Comparison of ENCODE assay signal across 7 mouse cellular contexts in the genomic region with DNA sequence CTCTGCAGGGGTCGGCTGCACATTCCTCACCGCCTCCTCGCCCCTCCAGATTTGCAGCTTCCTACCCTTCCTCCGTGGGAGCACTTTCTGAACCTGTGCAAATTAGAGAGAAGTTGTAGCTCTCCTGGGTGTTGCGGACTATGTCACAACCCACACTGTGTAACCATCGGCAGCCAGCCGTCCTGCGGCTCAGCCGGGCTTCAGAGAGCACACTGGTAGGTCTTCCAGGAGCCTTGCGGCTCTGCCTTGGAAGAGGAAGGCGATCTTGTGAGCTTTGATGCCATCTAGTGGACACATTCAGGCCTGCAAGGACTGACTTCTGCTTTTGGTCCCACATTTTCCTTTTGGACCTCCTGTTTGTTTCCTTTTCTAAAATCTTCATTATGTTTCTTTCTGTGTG. TPM values are rescaled to one million over a fixed set of nuclear protein-coding genes. Genes with fewer than 3 reads are reported as not detected.
DNase-seq lines count a peak whose midpoint lies in the region; ATAC-seq and TF ChIP-seq lines count a peak whose summit lies in the region.

No protein-coding gene starts in this region.

- no peaks in the 10 kb centered on the region for H3K36me3 ChIP-seq in intestine, postnatal 0 days (ENCODE audit: control insufficient read depth, insufficient read depth)
- H3K36me3 ChIP-seq in midbrain, embryonic 12.5 days, result no peaks in the 10 kb centered on the region

- peak overlapping the region; percentile 40 for H3K4me3 ChIP-seq in intestine, postnatal 0 days (ENCODE audit: low read depth, low read length)
- peak overlapping the region; percentile 35 for H3K4me3 ChIP-seq in midbrain, embryonic 12.5 days

- no peaks in the 10 kb centered on the region for H3K4me1 ChIP-seq in intestine, postnatal 0 days (replicated peaks; ENCODE audit: control insufficient read depth, insufficient read depth, low read length)
- H3K4me1 ChIP-seq in midbrain, embryonic 12.5 days, result peaks cover 20% of the 10 kb centered on the region

- WGBS in intestine, postnatal 0 days, result 1% methylated on average over 11 of the region's 11 CpGs
- 1% methylated on average over 11 of the region's 11 CpGs for whole genome bisulfite sequencing in midbrain, embryonic 12.5 days

- peak; percentile 80 for DNase-seq in adrenal gland, adult 8-10 months
- peak; percentile 74 for DNase-seq in embryo, embryonic 11.5 days (ENCODE audit: low read depth, low spot score)
- DNase-seq in left cerebral cortex, postnatal 4 days, result peak; percentile 88
- peak; percentile 84 for DNase-seq in skeletal muscle tissue, adult 2 months (ENCODE audit: low read depth, low spot score)

- peak; percentile 64 for ATAC-seq in granulocyte monocyte progenitor cell, adult 5-6 weeks (replicated peaks; ENCODE audit: poor library complexity, severe bottlenecking)
- ATAC-seq in intestine, postnatal 0 days, result peak; percentile 49
- peak; percentile 86 for ATAC-seq in midbrain, embryonic 12.5 days (ENCODE audit: low FRiP score, low read depth)

- no peaks in the 10 kb centered on the region for H3K9me3 ChIP-seq in intestine, postnatal 0 days (ENCODE audit: control insufficient read depth)
- H3K9me3 ChIP-seq in midbrain, embryonic 12.5 days, result no peaks in the 10 kb centered on the region

- intact Hi-C loops in left cerebral cortex, postnatal 4 days (cut with DNase I), result loop anchor here (5.0 to 10.0 kb wide), 3 partner anchors 332 to 589 kb away; partner anchors contain the start of gene Psen2

- no peaks in the 10 kb centered on the region for H3K27me3 ChIP-seq in intestine, postnatal 0 days (replicated peaks; ENCODE audit: control insufficient read depth, insufficient read depth, low read length)
- no peaks in the 10 kb centered on the region for H3K27me3 ChIP-seq in midbrain, embryonic 12.5 days

- TF ChIP-seq CTCF in intestine, postnatal 0 days (IDR thresholded peaks at IDR 0.05; ENCODE audit: low read depth), result peak; percentile 94

- H3K4me2 ChIP-seq in intestine, postnatal 0 days (replicated peaks; ENCODE audit: low read depth), result peak overlapping the region; percentile 79
- H3K4me2 ChIP-seq in midbrain, embryonic 12.5 days (replicated peaks), result peak overlapping the region; percentile 63

- H3K27ac ChIP-seq in intestine, postnatal 0 days (ENCODE audit: low read depth, low read length), result no peak overlapping the region
- H3K27ac ChIP-seq in midbrain, embryonic 12.5 days (replicated peaks), result peak overlapping the region; percentile 35; the same call in 1 of the 2 replicates

- peak overlapping the region; percentile 40; the same call in 1 of the 2 replicates for H3K9ac ChIP-seq in intestine, postnatal 0 days (ENCODE audit: low read depth, low read length)
- peak overlapping the region; percentile 25; the same call in 1 of the 2 replicates for H3K9ac ChIP-seq in midbrain, embryonic 12.5 days (replicated peaks)

RNA-seq across cellular contexts. Expression of gene Acbd3, which starts 38.0 kb away (rescaled TPM):
- total RNA-seq in adrenal gland, adult 8-10 months (2022), result 10 to 100 TPM; 48.1 to 51.3 (median 50.6) TPM
- 23.5 and 26.5 TPM in 2 replicates for total RNA-seq in granulocyte monocyte progenitor cell, adult 5-6 weeks (2014; fragmentation: Nextera tagmentation)
- 40.6 and 44.6 TPM in 2 replicates for total RNA-seq in granulocyte monocyte progenitor cell, adult 5-6 weeks (2017)
- polyA plus RNA-seq in intestine, postnatal 0 days (2015; fragmentation: Nextera tagmentation; extraction: Ambion mirVana), result 16.9 and 18.4 TPM in 2 replicates
- 10 to 100 TPM; 39.4 to 42.5 TPM for total RNA-seq in left cerebral cortex, postnatal 4 days (2021)
- 27.4 and 29.3 TPM in 2 replicates for polyA plus RNA-seq in midbrain, embryonic 12.5 days (2016; fragmentation: Nextera tagmentation; extraction: Ambion mirVana)

RNA-seq across cellular contexts. Expression of gene H3f3a, which starts 49.9 kb away (rescaled TPM):
- 100 to 1,000 TPM; 575 to 749 (median 648) TPM for total RNA-seq in adrenal gland, adult 8-10 months (2022)
- total RNA-seq in granulocyte monocyte progenitor cell, adult 5-6 weeks (2014; fragmentation: Nextera tagmentation), result 1,208 and 1,212 TPM in 2 replicates
- total RNA-seq in granulocyte monocyte progenitor cell, adult 5-6 weeks (2017), result 1,574 and 1,754 TPM in 2 replicates
- 1,056 and 1,104 TPM in 2 replicates for polyA plus RNA-seq in intestine, postnatal 0 days (2015; fragmentation: Nextera tagmentation; extraction: Ambion mirVana)
- 100 to 1,000 TPM; 848 to 881 TPM for total RNA-seq in left cerebral cortex, postnatal 4 days (2021)
- polyA plus RNA-seq in midbrain, embryonic 12.5 days (2016; fragmentation: Nextera tagmentation; extraction: Ambion mirVana), result 3,369 and 3,552 TPM in 2 replicates
